Mouse (Mus musculus): ENCODE data around the gene Mrap2.

DNA sequence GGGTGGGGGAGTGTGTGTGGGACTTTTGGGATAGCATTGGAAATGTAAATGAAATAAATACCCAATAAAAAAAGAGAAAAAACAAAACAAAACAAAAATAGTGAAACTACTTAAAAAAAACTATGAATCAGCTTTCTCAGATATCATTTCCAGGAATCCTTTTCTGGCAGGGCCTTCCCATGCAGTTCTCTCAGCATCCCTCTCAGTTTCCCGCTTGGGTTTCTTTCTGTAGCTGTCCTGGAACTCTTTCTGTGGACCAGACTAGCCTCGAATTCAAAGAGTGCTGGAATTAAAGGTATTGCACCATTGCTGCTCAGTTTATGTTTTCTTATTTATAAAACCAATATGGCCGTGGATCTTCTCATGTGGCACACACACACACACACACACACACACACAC, 1.0 kb upstream of the Mrap2 start:
- TF ChIP-seq POLR2A (IDR thresholded peaks at IDR 0.05; ENCODE audit: insufficient read depth, low read length) (no peak), CTCF (IDR thresholded peaks at IDR 0.05; ENCODE audit: low read depth, low read length) (no peak)

All from ES-Bruce4 (cell line).